Mouse (Mus musculus): Measurements from ENCODE around the gene Gbf1. TPM values are rescaled to one million over a fixed set of nuclear protein-coding genes. Genes with fewer than 3 reads are reported as not detected.
A peak's percentile ranks its signal among the peaks of the same experiment; 100 is the strongest.

Gene Gbf1
- total RNA-seq, 2 experiments from 2014 or later: 23.4 to 48.7 TPM

GRCm38 (mm10) chr19:46323716-46324115, 171.4 kb downstream of the Gbf1 start:
- ATAC-seq (replicated peaks; ENCODE audit: low FRiP score, low TSS enrichment, poor library complexity, severe bottlenecking): no peak

GRCm38 (mm10) chr19:46324366-46324765, 172.1 kb downstream of the Gbf1 start:
- no peak for ATAC-seq (replicated peaks; ENCODE audit: low FRiP score, low TSS enrichment, poor library complexity, severe bottlenecking)

GRCm38 (mm10) chr19:46324918-46325317, 172.6 kb downstream of the Gbf1 start:
- ATAC-seq (replicated peaks; ENCODE audit: low FRiP score, low TSS enrichment, poor library complexity, severe bottlenecking): no peak

GRCm38 (mm10) chr19:46326019-46326755, 173.9 kb downstream of the Gbf1 start:
- no peak for ATAC-seq (replicated peaks; ENCODE audit: low FRiP score, low TSS enrichment, poor library complexity, severe bottlenecking)

- ATAC-seq (replicated peaks; ENCODE audit: low FRiP score, low TSS enrichment, poor library complexity, severe bottlenecking): no peak
These were observed 174.5 kb downstream of the Gbf1 start, which contains the start of gene Psd for GRCm38 (mm10) chr19:46326756-46327305. Psd (minus strand) TSS chr19:46327156.

- ATAC-seq (replicated peaks; ENCODE audit: low FRiP score, low TSS enrichment, poor library complexity, severe bottlenecking): no peak
These were observed 175.3 kb downstream of the Gbf1 start for GRCm38 (mm10) chr19:46327531-46328064.

- ATAC-seq (replicated peaks; ENCODE audit: low FRiP score, low TSS enrichment, poor library complexity, severe bottlenecking): peak; percentile 76
These were observed 176.0 kb downstream of the Gbf1 start, which contains the start of gene Fbxl15 for GRCm38 (mm10) chr19:46328081-46329030. Fbxl15 (plus strand) TSS chr19:46328184.

GRCm38 (mm10) chr19:46329031-46329641, 176.8 kb downstream of the Gbf1 start:
- no peak for ATAC-seq (replicated peaks; ENCODE audit: low FRiP score, low TSS enrichment, poor library complexity, severe bottlenecking)

GRCm38 (mm10) chr19:46329951-46330350, 177.6 kb downstream of the Gbf1 start:
- ATAC-seq (replicated peaks; ENCODE audit: low FRiP score, low TSS enrichment, poor library complexity, severe bottlenecking): peak; percentile 66

- no peak for ATAC-seq (replicated peaks; ENCODE audit: low FRiP score, low TSS enrichment, poor library complexity, severe bottlenecking)
These were observed 178.4 kb downstream of the Gbf1 start for GRCm38 (mm10) chr19:46330696-46331095.

- no peak for ATAC-seq (replicated peaks; ENCODE audit: low FRiP score, low TSS enrichment, poor library complexity, severe bottlenecking)
These were observed 179.0 kb downstream of the Gbf1 start for GRCm38 (mm10) chr19:46331326-46331725.

GRCm38 (mm10) chr19:46331936-46332335, 179.6 kb downstream of the Gbf1 start:
- ATAC-seq (replicated peaks; ENCODE audit: low FRiP score, low TSS enrichment, poor library complexity, severe bottlenecking): no peak

- no peak for ATAC-seq (replicated peaks; ENCODE audit: low FRiP score, low TSS enrichment, poor library complexity, severe bottlenecking)
These were observed 180.5 kb downstream of the Gbf1 start for GRCm38 (mm10) chr19:46332721-46333339.

- ATAC-seq (replicated peaks; ENCODE audit: low FRiP score, low TSS enrichment, poor library complexity, severe bottlenecking): no peak
These were observed 181.6 kb downstream of the Gbf1 start for GRCm38 (mm10) chr19:46333906-46334305.

Other genes starting within 250 kb of the Gbf1 start
- gene Armh3, start 154.0 kb upstream of the Gbf1 start, total RNA-seq (2014; fragmentation: Nextera tagmentation): 5.6 and 10.5 TPM in 2 replicates
- gene Armh3, start 154.0 kb upstream of the Gbf1 start, total RNA-seq (2017): 4.6 and 8.2 TPM in 2 replicates
- 0.55 and 2.1 TPM in 2 replicates for gene Hps6, start 149.0 kb upstream of the Gbf1 start, total RNA-seq (2014; fragmentation: Nextera tagmentation)
- 2.0 and 3.8 TPM in 2 replicates for gene Hps6, start 149.0 kb upstream of the Gbf1 start, total RNA-seq (2017)
- gene Pprc1, start 107.6 kb upstream of the Gbf1 start, total RNA-seq (2014; fragmentation: Nextera tagmentation): 139 and 168 TPM in 2 replicates
- gene Pprc1, start 107.6 kb upstream of the Gbf1 start, total RNA-seq (2017): 21.3 and 28.9 TPM in 2 replicates
- 370 and 401 TPM in 2 replicates for gene Ldb1, start 107.3 kb upstream of the Gbf1 start, total RNA-seq (2014; fragmentation: Nextera tagmentation)
- gene Ldb1, start 107.3 kb upstream of the Gbf1 start, total RNA-seq (2017): 268 and 296 TPM in 2 replicates
- gene Nolc1, start 76.6 kb upstream of the Gbf1 start, total RNA-seq (2014; fragmentation: Nextera tagmentation): 170 and 201 TPM in 2 replicates
- gene Nolc1, start 76.6 kb upstream of the Gbf1 start, total RNA-seq (2017): 271 and 318 TPM in 2 replicates
- gene Elovl3, start 20.6 kb upstream of the Gbf1 start, total RNA-seq (2014; fragmentation: Nextera tagmentation): not detected in 2 replicates
- not detected in 2 replicates for gene Elovl3, start 20.6 kb upstream of the Gbf1 start, total RNA-seq (2017)
- not detected in 2 replicates for gene Pitx3, start 4.2 kb upstream of the Gbf1 start, total RNA-seq (2014; fragmentation: Nextera tagmentation)
- not detected in 2 replicates for gene Pitx3, start 4.2 kb upstream of the Gbf1 start, total RNA-seq (2017)
- 2.8 and 5.6 TPM in 2 replicates for gene Nfkb2, start 151.8 kb downstream of the Gbf1 start, total RNA-seq (2014; fragmentation: Nextera tagmentation)
- gene Nfkb2, start 151.8 kb downstream of the Gbf1 start, total RNA-seq (2017): 4.9 and 6.1 TPM in 2 replicates
- 3.4 and 7.1 TPM in 2 replicates for gene Psd, start 174.6 kb downstream of the Gbf1 start, total RNA-seq (2014; fragmentation: Nextera tagmentation)
- gene Psd, start 174.6 kb downstream of the Gbf1 start, total RNA-seq (2017): 0.99 TPM in 1 of 2 replicates, not detected in the other
- gene Fbxl15, start 175.7 kb downstream of the Gbf1 start, total RNA-seq (2014; fragmentation: Nextera tagmentation): 4.7 TPM in 1 of 2 replicates, not detected in the other
- gene Fbxl15, start 175.7 kb downstream of the Gbf1 start, total RNA-seq (2017): 0.42 and 2.5 TPM in 2 replicates
- gene Cuedc2, start 186.2 kb downstream of the Gbf1 start, total RNA-seq (2014; fragmentation: Nextera tagmentation): 58.5 and 61.2 TPM in 2 replicates
- 100 and 121 TPM in 2 replicates for gene Cuedc2, start 186.2 kb downstream of the Gbf1 start, total RNA-seq (2017)
- 15.0 and 16.5 TPM in 2 replicates for gene Mfsd13a, start 188.6 kb downstream of the Gbf1 start, total RNA-seq (2014; fragmentation: Nextera tagmentation)
- gene Mfsd13a, start 188.6 kb downstream of the Gbf1 start, total RNA-seq (2017): 1.3 and 1.7 TPM in 2 replicates
- 0.55 TPM in 1 of 2 replicates, not detected in the other for gene 2310034G01Rik, start 197.8 kb downstream of the Gbf1 start, total RNA-seq (2014; fragmentation: Nextera tagmentation)
- gene 2310034G01Rik, start 197.8 kb downstream of the Gbf1 start, total RNA-seq (2017): 0.56 TPM in 1 of 2 replicates, not detected in the other
- gene Actr1a, start 243.2 kb downstream of the Gbf1 start, total RNA-seq (2014; fragmentation: Nextera tagmentation): 86.5 and 93.6 TPM in 2 replicates
- 67.5 and 90.5 TPM in 2 replicates for gene Actr1a, start 243.2 kb downstream of the Gbf1 start, total RNA-seq (2017)
- gene Sufu, start 244.4 kb downstream of the Gbf1 start, total RNA-seq (2014; fragmentation: Nextera tagmentation): 16.3 and 19.9 TPM in 2 replicates
- 4.5 and 7.4 TPM in 2 replicates for gene Sufu, start 244.4 kb downstream of the Gbf1 start, total RNA-seq (2017)

Data from megakaryocyte-erythroid progenitor cell, adult 5-6 weeks (primary cell).